ENCODE assay signal across 27 mouse cellular contexts in genomic region chr11:54219903-54220740, GRCm38 (mm10). TPM values are rescaled to one million over a fixed set of nuclear protein-coding genes. Genes with fewer than 3 reads are reported as not detected.
"Had no signal": no experiment of that assay in that cellular context is flagged by ENCODE, and none has a peak within 500 bp of the region (broad histone marks: within the 10 kb centered on the region; RNA-seq: fewer than 3 reads in every experiment).

No protein-coding gene starts in this region.

- ATAC-seq: liver, postnatal 0 days; midbrain, embryonic 16.5 days had no signal

- H3K4me3 ChIP-seq: liver, embryonic 13.5 days; liver, embryonic 15.5 days; lung, embryonic 15.5 days; midbrain, embryonic 10.5 days; midbrain, embryonic 12.5 days; neural tube, embryonic 13.5 days; neural tube, embryonic 15.5 days had no signal

- DNase-seq: liver, embryonic 13.5 days; liver, postnatal 0 days; lung, postnatal 10 days; midbrain, embryonic 14.5 days; retina, postnatal 1 day; right cerebral cortex, adult 18-20 months; right cerebral cortex, postnatal 25 days; right cerebral cortex, postnatal 4 days; spleen, adult 18-20 months; thymus, adult 18-20 months; thymus, postnatal 14 days; thymus, postnatal 36 days had no signal

- H3K36me3 ChIP-seq: liver, embryonic 13.5 days; liver, embryonic 15.5 days; lung, embryonic 15.5 days; midbrain, embryonic 10.5 days; midbrain, embryonic 12.5 days; neural tube, embryonic 13.5 days; neural tube, embryonic 15.5 days had no signal

- H3K27me3 ChIP-seq: lung, embryonic 15.5 days; midbrain, embryonic 12.5 days; neural tube, embryonic 13.5 days; neural tube, embryonic 15.5 days had no signal

- H3K4me2 ChIP-seq: liver, embryonic 11.5 days; liver, embryonic 13.5 days; liver, embryonic 15.5 days; lung, embryonic 15.5 days; midbrain, embryonic 12.5 days; neural tube, embryonic 13.5 days; neural tube, embryonic 15.5 days had no signal

- H3K4me1 ChIP-seq: liver, embryonic 13.5 days; liver, embryonic 15.5 days; lung, embryonic 15.5 days; midbrain, embryonic 10.5 days; midbrain, embryonic 12.5 days; neural tube, embryonic 13.5 days; neural tube, embryonic 15.5 days had no signal

- H3K9me3 ChIP-seq: liver, embryonic 13.5 days; liver, embryonic 15.5 days; lung, embryonic 15.5 days; midbrain, embryonic 10.5 days; midbrain, embryonic 12.5 days; neural tube, embryonic 13.5 days; neural tube, embryonic 15.5 days had no signal

- H3K9ac ChIP-seq: liver, embryonic 13.5 days; liver, embryonic 15.5 days; liver, postnatal 0 days; lung, embryonic 15.5 days; midbrain, embryonic 12.5 days; neural tube, embryonic 13.5 days; neural tube, embryonic 15.5 days had no signal

- H3K27ac ChIP-seq: liver, embryonic 13.5 days; liver, embryonic 15.5 days; lung, embryonic 15.5 days; macrophage; midbrain, embryonic 10.5 days; midbrain, embryonic 12.5 days; neural tube, embryonic 13.5 days; neural tube, embryonic 15.5 days had no signal

RNA-seq across cellular contexts. Expression of gene Csf2, which starts 29.3 kb away (rescaled TPM):
- total RNA-seq: megakaryocyte progenitor cell, adult 5-6 weeks; megakaryocyte-erythroid progenitor cell, adult 5-6 weeks had no signal
- polyA plus RNA-seq: liver, embryonic 11.5 days; liver, embryonic 13.5 days; liver, embryonic 15.5 days; liver, postnatal 0 days; macrophage; midbrain, embryonic 10.5 days; midbrain, embryonic 12.5 days; midbrain, embryonic 14.5 days; midbrain, embryonic 16.5 days; neural tube, embryonic 11.5 days; neural tube, embryonic 13.5 days; neural tube, embryonic 15.5 days; stomach, embryonic 14.5 days; stomach, embryonic 16.5 days had no signal

RNA-seq across cellular contexts. Expression of gene Il3, which starts 47.0 kb away (rescaled TPM):
- total RNA-seq: megakaryocyte progenitor cell, adult 5-6 weeks; megakaryocyte-erythroid progenitor cell, adult 5-6 weeks had no signal
- polyA plus RNA-seq: liver, embryonic 11.5 days; liver, embryonic 13.5 days; liver, embryonic 15.5 days; liver, postnatal 0 days; lung, embryonic 15.5 days; macrophage; midbrain, embryonic 10.5 days; midbrain, embryonic 12.5 days; midbrain, embryonic 14.5 days; midbrain, embryonic 16.5 days; neural tube, embryonic 11.5 days; neural tube, embryonic 13.5 days; neural tube, embryonic 15.5 days; small intestine, adult 2 months; stomach, embryonic 14.5 days; stomach, embryonic 16.5 days had no signal
